Mouse (Mus musculus) forebrain, embryonic 16.5 days (tissue): ENCODE data around the gene Ntn5. TPM values are rescaled to one million over a fixed set of nuclear protein-coding genes. Genes with fewer than 3 reads are reported as not detected.
A peak's percentile ranks its signal among the peaks of the same experiment; 100 is the strongest.

Experiments
- ATAC-seq: fragments of 200-750 bp; cut with Nextera tagmentation; 2 replicates; pipeline ENCODE4 v1.8.0; 2017; ENCODE audit warnings: mild to moderate bottlenecking, moderate library complexity
- H3K27ac ChIP-seq: fragments of 300-500 bp; sonication (generic); 2 replicates; pipeline ENCODE4 v1.5.1; 2014; ENCODE audit warnings: low read length, control low read depth
- H3K27me3 ChIP-seq: fragments of 300-500 bp; sonication (generic); replicated peaks from 2 replicates; pipeline ENCODE4 v1.6.1; 2014; ENCODE audit warnings: low read length; ENCODE audit not compliant: control insufficient read depth, insufficient read depth
- H3K36me3 ChIP-seq: fragments of 300-500 bp; sonication (generic); 2 replicates; pipeline ENCODE4 v1.6.1; 2014; ENCODE audit not compliant: control insufficient read depth, insufficient read depth
- H3K4me1 ChIP-seq: fragments of 300-500 bp; sonication (generic); replicated peaks from 2 replicates; pipeline ENCODE4 v1.6.1; 2014; ENCODE audit warnings: low read length; ENCODE audit not compliant: control insufficient read depth, insufficient read depth
- H3K4me2 ChIP-seq: fragments of 300-500 bp; sonication (generic); 2 replicates; pipeline ENCODE4 v1.6.1; 2014; ENCODE audit warnings: mild to moderate bottlenecking, low read length, control low read depth
- H3K4me3 ChIP-seq: fragments of 300-500 bp; sonication (generic); replicated peaks from 2 replicates; pipeline ENCODE4 v1.5.1; 2014; ENCODE audit warnings: mild to moderate bottlenecking, low read length, control low read depth
- H3K9ac ChIP-seq: fragments of 300-500 bp; sonication (generic); replicated peaks from 2 replicates; pipeline ENCODE4 v1.6.1; 2014; ENCODE audit warnings: low read depth, low read length, control low read depth
- H3K9me3 ChIP-seq: fragments of 300-500 bp; sonication (generic); 2 replicates; pipeline ENCODE4 v1.6.1; 2016; ENCODE audit warnings: low read length; ENCODE audit not compliant: control insufficient read depth
- WGBS: fragments of 180-500 bp; shearing (Covaris S2); extraction: QIAGEN DNeasy Blood & Tissue Kit; methylation state at CpG from one replicate; pipeline ENCODE4 v1.1.7; 2014; 5-methylcytosine and 5-hydroxymethylcytosine counted together
- polyA plus RNA-seq: library from polyadenylated mRNA; unstranded; fragments of >200 nt; fragmentation: Nextera tagmentation; extraction: Ambion mirVana; gene quantifications from 2 replicates; pipeline ENCODE4 v1.2.1, GENCODE M21; 2015

Ntn5 gene
- polyA plus RNA-seq, 1 experiment from 2014 or later = 0.80 TPM

DNA sequence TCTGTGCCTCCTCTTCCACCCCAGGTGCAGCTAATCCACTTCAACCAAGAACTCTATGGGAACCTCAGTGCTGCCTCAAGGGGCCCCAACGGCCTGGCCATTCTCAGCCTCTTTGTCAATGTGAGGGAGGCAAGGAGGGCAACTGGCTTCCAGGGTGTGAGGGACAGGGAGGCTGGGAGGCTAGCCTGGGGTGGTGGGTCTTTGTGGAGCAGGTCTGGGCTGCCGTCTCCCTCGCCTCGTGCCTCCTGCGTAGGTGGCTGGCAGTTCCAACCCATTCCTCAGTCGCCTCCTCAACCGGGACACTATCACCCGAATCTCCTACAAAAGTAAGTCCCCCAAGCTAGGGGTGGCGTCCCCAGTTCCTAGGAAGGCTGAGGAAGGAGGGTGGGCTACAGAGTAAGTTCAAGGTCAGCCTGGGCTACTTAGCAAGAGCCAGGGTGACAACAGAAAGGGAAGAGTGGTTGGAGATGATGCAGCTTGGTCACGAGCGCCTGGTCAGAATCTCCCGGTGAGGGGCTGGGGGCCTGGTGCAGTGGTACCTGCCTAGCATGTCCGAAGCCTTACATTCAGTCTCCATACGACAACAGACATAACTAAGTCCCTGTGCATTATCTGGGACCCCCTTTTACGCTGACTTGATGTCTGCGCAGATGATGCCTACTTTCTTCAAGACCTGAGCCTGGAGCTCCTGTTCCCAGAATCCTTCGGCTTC is 19.1 kb downstream of the Ntn5 start:
- Histone ChIP-seq H3K36me3 (no peaks in the 10 kb centered on the region), H3K27ac (no peak overlapping the region), H3K4me3 (no peak overlapping the region), H3K4me1 (peaks cover 63% of the 10 kb centered on the region), H3K9me3 (no peaks in the 10 kb centered on the region), H3K27me3 (peaks cover 15% of the 10 kb centered on the region), H3K9ac (no peak overlapping the region; the same call in 1 of the 2 replicates), H3K4me2 (peak overlapping the region; percentile 97)
- ATAC-seq = no peak
- WGBS = 89% methylated on average over 17 of the region's 17 CpGs

DNA sequence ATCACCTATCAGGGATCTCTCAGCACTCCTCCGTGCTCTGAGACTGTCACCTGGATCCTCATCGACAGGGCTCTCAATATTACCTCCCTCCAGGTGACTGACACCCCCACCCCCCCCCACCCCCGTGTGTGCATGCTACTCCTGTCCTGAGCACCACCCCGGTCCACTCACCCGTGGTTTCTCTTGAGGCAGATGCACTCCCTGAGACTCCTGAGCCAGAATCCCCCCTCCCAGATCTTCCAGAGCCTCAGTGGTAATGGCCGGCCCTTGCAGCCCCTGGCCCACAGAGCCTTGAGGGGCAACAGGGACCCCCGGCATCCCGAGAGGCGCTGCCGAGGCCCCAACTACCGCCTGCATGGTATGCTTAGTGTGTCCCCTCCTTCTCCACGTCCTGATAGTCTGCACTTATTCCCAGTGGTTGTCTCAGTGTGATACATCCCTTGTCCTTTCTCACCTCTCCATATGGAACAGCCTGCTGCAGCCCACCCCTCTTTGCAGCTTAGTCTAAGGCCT is 19.8 kb downstream of the Ntn5 start:
- ATAC-seq = no peak
- Histone ChIP-seq H3K4me1 (peaks cover 69% of the 10 kb centered on the region), H3K36me3 (no peaks in the 10 kb centered on the region), H3K27me3 (peaks cover 11% of the 10 kb centered on the region), H3K4me2 (peak overlapping the region; percentile 97), H3K9ac (peak overlapping the region; percentile 47), H3K27ac (peak overlapping the region; percentile 74), H3K4me3 (peak overlapping the region; percentile 55), H3K9me3 (no peaks in the 10 kb centered on the region)
- WGBS = 33% methylated on average over 12 of the region's 12 CpGs

DNA sequence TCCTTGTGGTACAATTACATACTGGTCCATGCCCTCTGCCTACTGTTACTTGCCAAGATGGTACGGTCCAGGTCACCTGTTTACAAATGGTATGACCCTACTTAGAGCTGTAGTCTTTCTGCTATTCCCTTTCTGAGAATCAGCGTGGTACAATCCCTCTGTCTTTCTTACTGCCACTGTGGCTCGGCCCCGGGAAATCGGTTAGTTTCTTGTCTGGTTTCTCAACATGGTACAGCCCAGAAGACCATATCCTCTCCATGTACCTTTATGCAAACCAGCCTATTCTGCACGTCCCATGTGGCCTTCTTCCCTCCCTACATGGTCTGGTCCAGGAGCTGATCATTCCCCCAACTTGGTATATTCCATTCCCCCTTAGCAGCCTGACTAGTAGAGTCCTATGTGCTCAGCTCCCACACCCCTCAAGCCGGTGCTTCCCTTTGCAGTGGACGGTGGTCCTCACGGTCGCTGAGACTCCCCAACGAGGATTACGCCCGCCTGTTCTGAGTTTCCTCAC is 20.3 kb downstream of the Ntn5 start:
- peak overlapping the region; percentile 55 for H3K4me3 ChIP-seq
- H3K4me1 ChIP-seq = peaks cover 74% of the 10 kb centered on the region
- H3K36me3 ChIP-seq = no peaks in the 10 kb centered on the region
- ATAC-seq = peak; percentile 39
- H3K27me3 ChIP-seq = peaks cover 8% of the 10 kb centered on the region
- under 1% methylated on average over 13 of the region's 13 CpGs for WGBS
- H3K27ac ChIP-seq = peak overlapping the region; percentile 74
- peak overlapping the region; percentile 97 for H3K4me2 ChIP-seq
- H3K9ac ChIP-seq = peak overlapping the region; percentile 47
- H3K9me3 ChIP-seq = no peaks in the 10 kb centered on the region

DNA sequence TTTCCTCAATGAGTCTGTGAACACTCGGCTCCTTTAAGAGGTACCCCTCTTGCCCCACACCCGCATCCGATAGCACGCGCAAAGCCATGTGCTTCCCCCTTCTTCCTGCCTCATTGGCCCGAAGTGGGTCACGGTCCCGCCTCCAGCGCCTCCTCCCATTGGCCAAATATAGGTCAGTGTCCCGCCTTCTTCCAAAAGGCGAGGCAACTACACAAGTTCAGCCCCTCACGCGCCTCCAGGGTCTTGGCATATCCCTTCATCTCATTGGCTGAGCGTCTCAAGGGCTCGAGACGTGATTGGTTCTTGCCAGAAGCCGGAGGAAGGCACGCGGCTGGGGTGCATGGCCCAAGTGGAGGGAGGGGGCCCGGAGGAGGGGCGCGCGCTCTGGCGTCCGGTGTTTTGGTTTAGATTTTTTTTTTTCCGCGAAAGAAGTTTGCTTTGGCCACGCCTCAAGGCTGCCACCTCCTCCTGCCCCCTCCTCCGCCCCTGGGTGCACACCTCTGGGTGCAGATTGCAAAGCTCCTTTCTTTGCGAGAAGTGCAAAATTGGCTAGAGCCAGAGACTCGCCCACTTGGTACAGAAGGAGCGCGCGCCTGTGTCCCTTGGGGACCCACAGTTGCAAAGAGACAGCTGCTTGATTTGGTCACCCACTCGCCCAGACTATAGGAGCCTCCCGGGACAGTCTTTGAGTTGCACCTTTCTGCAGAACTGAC is 21.1 kb downstream of the Ntn5 start, which contains the start of gene Dbp:
Gene Dbp (plus strand): TSS at position 359 of the 713 bp plus-strand sequence.
- Histone ChIP-seq H3K9me3 (no peaks in the 10 kb centered on the region), H3K4me1 (peaks cover 75% of the 10 kb centered on the region), H3K27ac (peak within 1 kb of the TSS; percentile 74), H3K4me3 (peak within 1 kb of the TSS; percentile 55), H3K27me3 (peaks cover 4% of the 10 kb centered on the region; the same call in 1 of the 2 replicates), H3K9ac (peak within 1 kb of the TSS; percentile 56), H3K4me2 (peak within 1 kb of the TSS; percentile 97), H3K36me3 (no peaks in the 10 kb centered on the region)
- WGBS = 0% methylated on average over 36 of the region's 36 CpGs
- ATAC-seq = peak; percentile 86

DNA sequence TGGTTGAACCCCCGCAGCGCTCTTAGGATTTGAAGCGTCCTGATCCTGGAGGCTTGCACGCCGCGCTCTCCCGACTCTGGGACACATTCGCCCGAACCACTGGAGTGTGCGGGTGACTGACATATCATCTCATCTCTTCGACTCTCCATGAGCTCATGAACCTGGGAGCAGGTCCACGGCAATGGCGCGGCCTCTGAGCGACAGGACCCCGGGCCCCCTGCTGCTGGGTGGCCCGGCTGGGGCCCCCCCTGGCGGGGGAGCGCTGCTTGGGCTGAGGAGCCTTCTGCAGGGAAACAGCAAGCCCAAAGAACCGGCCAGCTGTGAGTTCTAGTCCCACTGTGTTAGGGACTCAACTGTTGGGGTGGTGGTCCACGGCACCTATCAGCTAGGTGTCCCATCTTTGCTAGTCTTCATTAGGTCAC is 21.6 kb downstream of the Ntn5 start:
- Histone ChIP-seq H3K4me1 (peaks cover 69% of the 10 kb centered on the region), H3K36me3 (0 out of 2 replicates have a peak, but pooled peaks cover under 1% of the 10 kb centered on the region), H3K9me3 (no peaks in the 10 kb centered on the region), H3K4me3 (peak overlapping the region; percentile 55), H3K4me2 (peak overlapping the region; percentile 97), H3K27me3 (peaks cover 2% of the 10 kb centered on the region; the same call in 1 of the 2 replicates), H3K27ac (peak overlapping the region; percentile 60; the same call in 1 of the 2 replicates), H3K9ac (peak overlapping the region; percentile 56)
- WGBS = 0% methylated on average over 21 of the region's 21 CpGs
- ATAC-seq = no peak

DNA sequence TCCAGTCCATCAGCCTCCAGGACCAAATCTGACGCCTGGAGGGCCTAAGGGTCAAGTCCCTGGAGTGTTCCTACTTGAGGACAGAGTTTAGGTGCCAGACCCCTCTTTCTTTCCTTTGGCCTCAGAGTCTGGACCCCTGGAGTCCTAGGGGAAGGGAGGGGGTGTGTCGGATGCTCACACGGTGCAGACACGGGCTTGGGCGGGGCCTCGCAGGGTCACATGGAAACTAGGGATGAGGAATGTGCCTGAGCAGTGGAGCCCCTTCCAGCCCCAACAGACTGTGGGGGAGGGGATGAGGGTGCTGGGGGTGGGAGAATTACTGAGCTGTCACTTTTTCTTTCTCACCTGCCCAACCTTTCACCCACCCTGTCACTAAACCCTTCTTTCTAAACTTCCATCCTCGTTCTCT is 22.1 kb downstream of the Ntn5 start:
- Histone ChIP-seq H3K4me1 (peaks cover 66% of the 10 kb centered on the region), H3K9ac (peak overlapping the region; percentile 76), H3K9me3 (no peaks in the 10 kb centered on the region), H3K36me3 (peaks cover 4% of the 10 kb centered on the region; the same call in 1 of the 2 replicates), H3K27ac (no peak overlapping the region), H3K4me3 (peak overlapping the region; percentile 55), H3K27me3 (no peaks in the 10 kb centered on the region), H3K4me2 (peak overlapping the region; percentile 97)
- WGBS = 0% methylated on average over 7 of the region's 7 CpGs
- no peak for ATAC-seq

DNA sequence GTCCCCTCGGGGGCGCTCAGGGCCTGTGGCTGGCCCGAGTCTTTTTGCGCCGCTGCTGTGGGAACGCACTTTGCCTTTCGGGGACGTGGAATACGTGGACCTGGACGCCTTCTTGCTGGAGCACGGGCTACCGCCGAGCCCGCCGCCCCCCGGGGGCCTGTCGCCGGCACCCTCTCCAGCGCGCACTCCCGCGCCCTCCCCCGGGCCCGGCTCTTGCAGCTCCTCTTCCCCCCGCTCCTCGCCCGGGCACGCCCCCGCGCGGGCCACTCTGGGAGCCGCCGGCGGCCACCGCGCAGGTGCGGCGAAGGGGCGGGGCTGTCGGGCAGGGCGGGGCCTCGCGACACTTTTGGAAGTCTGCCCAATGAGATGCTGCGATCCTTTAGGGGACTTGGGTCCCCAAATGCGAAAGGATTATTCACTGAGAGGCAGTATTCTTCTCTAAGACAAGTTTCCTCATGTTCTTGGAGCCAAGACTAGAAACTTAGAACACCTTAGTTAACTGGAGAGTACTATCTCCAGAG is 23.0 kb downstream of the Ntn5 start:
- Histone ChIP-seq H3K36me3 (peaks cover 13% of the 10 kb centered on the region), H3K4me3 (peak overlapping the region; percentile 55), H3K27ac (peak overlapping the region; percentile 25; the same call in 1 of the 2 replicates), H3K9me3 (no peaks in the 10 kb centered on the region), H3K9ac (peak overlapping the region; percentile 76), H3K4me1 (peaks cover 57% of the 10 kb centered on the region), H3K27me3 (no peaks in the 10 kb centered on the region), H3K4me2 (peak overlapping the region; percentile 97)
- 0% methylated on average over 44 of the region's 45 CpGs for WGBS
- ATAC-seq = no peak

DNA sequence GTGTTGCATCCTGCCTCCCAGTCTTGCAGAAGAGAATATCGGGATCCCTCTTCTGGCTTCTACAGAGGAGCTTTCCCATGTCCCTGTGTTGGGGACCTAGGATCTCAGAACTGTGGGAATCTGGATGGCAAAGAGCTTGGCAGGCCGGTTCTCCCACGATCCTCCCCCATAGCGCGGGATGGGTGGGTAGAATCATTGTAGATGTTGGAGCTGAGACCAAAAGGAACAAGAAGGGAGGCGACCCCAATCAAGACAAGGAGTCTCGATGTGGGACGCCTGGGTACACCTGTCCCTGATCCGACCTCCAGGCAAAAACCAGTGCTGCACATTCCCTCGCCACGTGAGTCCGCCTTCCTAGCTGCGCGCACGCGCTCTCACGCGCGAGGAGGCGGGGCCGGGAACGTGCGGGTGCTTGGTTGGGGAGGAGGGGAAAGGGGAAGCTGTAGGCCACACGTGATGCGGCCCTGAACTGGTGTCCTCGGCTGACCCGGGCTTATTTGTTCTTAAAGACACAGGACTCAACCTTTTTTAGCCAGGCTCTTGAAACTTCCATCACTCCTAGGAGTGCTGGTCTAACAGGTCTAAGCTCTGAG is 23.6 kb downstream of the Ntn5 start:
- ATAC-seq = peak; percentile 12; the same call in 1 of the 2 replicates
- peak overlapping the region; percentile 55 for H3K4me3 ChIP-seq
- under 1% methylated on average over 27 of the region's 27 CpGs for WGBS
- H3K36me3 ChIP-seq = peaks cover 20% of the 10 kb centered on the region
- H3K9ac ChIP-seq = peak overlapping the region; percentile 33; the same call in 1 of the 2 replicates
- H3K27me3 ChIP-seq = no peaks in the 10 kb centered on the region
- H3K27ac ChIP-seq = peak overlapping the region; percentile 30
- peak overlapping the region; percentile 97 for H3K4me2 ChIP-seq
- no peaks in the 10 kb centered on the region for H3K9me3 ChIP-seq
- peaks cover 57% of the 10 kb centered on the region for H3K4me1 ChIP-seq
